ENCODE assay signal across 27 mouse cellular contexts in the genomic region with DNA sequence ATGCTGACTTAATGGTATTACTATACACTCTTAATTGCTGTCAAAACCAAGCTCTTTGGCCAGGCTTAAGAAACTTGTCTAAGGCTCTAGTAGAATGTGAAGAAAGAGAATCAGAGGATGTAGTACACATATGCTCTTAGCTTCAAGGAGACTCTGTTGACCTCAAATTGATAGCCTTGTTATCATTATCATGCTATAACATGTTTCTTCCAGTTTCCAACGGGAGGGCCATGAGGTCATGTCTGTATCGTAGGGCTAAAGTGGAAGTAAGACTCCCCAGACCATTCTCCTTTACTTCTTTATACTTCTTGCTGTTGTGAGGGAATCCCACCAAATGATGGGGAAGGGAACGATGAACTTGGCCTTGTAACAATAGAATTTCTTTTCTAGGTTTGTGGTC.
DNase-seq lines count a peak whose midpoint lies in the region; ATAC-seq and TF ChIP-seq lines count a peak whose summit lies in the region.
"Had no signal": no experiment of that assay in that cellular context is flagged by ENCODE, and none has a peak within 500 bp of the region (broad histone marks: within the 10 kb centered on the region; RNA-seq: fewer than 3 reads in every experiment).

No protein-coding gene starts in this region.

- TF ChIP-seq EP300 in liver, postnatal 0 days (IDR thresholded peaks at IDR 0.05; ENCODE audit: low read depth), result no peak

- H3K27ac ChIP-seq in liver, embryonic 13.5 days, result no peak overlapping the region
- H3K27ac ChIP-seq in liver, embryonic 11.5 days (ENCODE audit: low read depth, low read length), result no peak overlapping the region
- H3K27ac ChIP-seq in liver, embryonic 16.5 days (ENCODE audit: low read length), result no peak overlapping the region
- no peak overlapping the region for H3K27ac ChIP-seq in liver, postnatal 0 days (ENCODE audit: low read depth)
- H3K27ac ChIP-seq in hindbrain, embryonic 12.5 days, result no peak overlapping the region
- H3K27ac ChIP-seq: embryonic facial prominence, embryonic 10.5 days; embryonic facial prominence, embryonic 12.5 days; forebrain, embryonic 13.5 days; forebrain, embryonic 15.5 days had no signal

- H3K4me3 ChIP-seq in liver, embryonic 13.5 days (replicated peaks), result no peak overlapping the region
- no peak overlapping the region for H3K4me3 ChIP-seq in liver, embryonic 11.5 days (ENCODE audit: low read depth, low read length)
- H3K4me3 ChIP-seq in liver, embryonic 16.5 days (ENCODE audit: low read depth, low read length), result no peak overlapping the region
- H3K4me3 ChIP-seq in liver, postnatal 0 days (ENCODE audit: low read depth, low read length), result no peak overlapping the region
- H3K4me3 ChIP-seq in hindbrain, embryonic 12.5 days, result no peak overlapping the region
- H3K4me3 ChIP-seq: embryonic facial prominence, embryonic 10.5 days; embryonic facial prominence, embryonic 12.5 days; erythroblast, embryonic 14.5 days; forebrain, embryonic 13.5 days; forebrain, embryonic 15.5 days had no signal

- no peaks in the 10 kb centered on the region for H3K27me3 ChIP-seq in liver, embryonic 13.5 days
- no peaks in the 10 kb centered on the region for H3K27me3 ChIP-seq in liver, embryonic 11.5 days (replicated peaks; ENCODE audit: control insufficient read depth, insufficient read depth, low read length)
- no peaks in the 10 kb centered on the region for H3K27me3 ChIP-seq in liver, embryonic 16.5 days (ENCODE audit: control insufficient read depth, insufficient read depth, low read depth, low read length)
- H3K27me3 ChIP-seq in liver, postnatal 0 days (ENCODE audit: insufficient read depth, low read length), result no peaks in the 10 kb centered on the region
- H3K27me3 ChIP-seq in hindbrain, embryonic 12.5 days, result no peaks in the 10 kb centered on the region
- H3K27me3 ChIP-seq: CH12.LX; embryonic facial prominence, embryonic 12.5 days; forebrain, embryonic 13.5 days; forebrain, embryonic 15.5 days had no signal

- 45% methylated on average over 3 of the region's 3 CpGs for WGBS in liver, embryonic 13.5 days (ENCODE audit: insufficient replicate concordance)
- 64% methylated on average over 3 of the region's 3 CpGs for WGBS in liver, embryonic 11.5 days
- 50% methylated on average over 3 of the region's 3 CpGs for whole genome bisulfite sequencing in liver, embryonic 16.5 days (ENCODE audit: insufficient replicate concordance)
- WGBS in liver, postnatal 0 days (ENCODE audit: insufficient replicate concordance), result 58% methylated on average over 3 of the region's 3 CpGs
- 96% methylated on average over 3 of the region's 3 CpGs for WGBS in hindbrain, embryonic 12.5 days

- H3K4me2 ChIP-seq in liver, embryonic 13.5 days, result no peak overlapping the region
- H3K4me2 ChIP-seq in liver, embryonic 11.5 days, result no peak overlapping the region
- H3K4me2 ChIP-seq in liver, embryonic 16.5 days (ENCODE audit: low read depth, low read length), result no peak overlapping the region
- no peak overlapping the region for H3K4me2 ChIP-seq in liver, postnatal 0 days (ENCODE audit: low read depth, low read length)
- H3K4me2 ChIP-seq in hindbrain, embryonic 12.5 days (replicated peaks), result no peak overlapping the region
- H3K4me2 ChIP-seq: embryonic facial prominence, embryonic 12.5 days; forebrain, embryonic 13.5 days; forebrain, embryonic 15.5 days had no signal

- no peak for TF ChIP-seq CTCF in liver, postnatal 0 days (IDR thresholded peaks at IDR 0.05; ENCODE audit: low read depth)

- 0 out of 2 replicates have a peak, but pooled peaks have one; percentile 45 for ATAC-seq in liver, embryonic 13.5 days (ENCODE audit: low read depth)
- no peak for ATAC-seq in liver, embryonic 11.5 days (replicated peaks; ENCODE audit: low FRiP score)
- ATAC-seq in liver, embryonic 16.5 days (ENCODE audit: low read depth), result 0 out of 2 replicates have a peak, but pooled peaks have one; percentile 54
- ATAC-seq in liver, postnatal 0 days, result peak; percentile 25; the same call in 1 of the 2 replicates
- ATAC-seq in megakaryocyte-erythroid progenitor cell, adult 5-6 weeks (replicated peaks; ENCODE audit: low FRiP score, low TSS enrichment, poor library complexity, severe bottlenecking), result 0 out of 2 replicates have a peak, but pooled peaks have one; percentile 45
- no peak for ATAC-seq in hindbrain, embryonic 12.5 days (ENCODE audit: low FRiP score)
- ATAC-seq: activated CD4-positive, CD25-positive, alpha-beta regulatory T cell, adult 4 months; CD4-positive, CD25-positive, alpha-beta regulatory T cell, adult 4 months; forebrain, embryonic 13.5 days; forebrain, embryonic 15.5 days; Patski had no signal

- H3K9me3 ChIP-seq in liver, embryonic 13.5 days (replicated peaks), result no peaks in the 10 kb centered on the region
- no peaks in the 10 kb centered on the region for H3K9me3 ChIP-seq in liver, embryonic 11.5 days (ENCODE audit: control insufficient read depth, low read length)
- no peaks in the 10 kb centered on the region for H3K9me3 ChIP-seq in liver, embryonic 16.5 days (replicated peaks; ENCODE audit: control insufficient read depth, low read length)
- H3K9me3 ChIP-seq in liver, postnatal 0 days (ENCODE audit: low read length), result no peaks in the 10 kb centered on the region
- H3K9me3 ChIP-seq in hindbrain, embryonic 12.5 days (replicated peaks), result no peaks in the 10 kb centered on the region
- H3K9me3 ChIP-seq: embryonic facial prominence, embryonic 10.5 days; embryonic facial prominence, embryonic 12.5 days; forebrain, embryonic 13.5 days; forebrain, embryonic 15.5 days; G1E had no signal

- no peak overlapping the region for H3K9ac ChIP-seq in liver, embryonic 13.5 days
- no peak overlapping the region for H3K9ac ChIP-seq in liver, embryonic 11.5 days (ENCODE audit: low read depth, low read length)
- no peak overlapping the region for H3K9ac ChIP-seq in liver, embryonic 16.5 days (ENCODE audit: low read depth, low read length)
- H3K9ac ChIP-seq in liver, postnatal 0 days (replicated peaks), result no peak overlapping the region
- no peak overlapping the region for H3K9ac ChIP-seq in hindbrain, embryonic 12.5 days
- H3K9ac ChIP-seq: embryonic facial prominence, embryonic 12.5 days; forebrain, embryonic 13.5 days; forebrain, embryonic 15.5 days had no signal

- DNase-seq in liver, embryonic 13.5 days, result no peak
- no peak for DNase-seq in liver, embryonic 11.5 days (ENCODE audit: low spot score)
- no peak for DNase-seq in liver
- no peak for DNase-seq in liver, postnatal 0 days
- DNase-seq in frontal cortex, postnatal 14 days (ENCODE audit: low spot score in 2 of 2), result no peak
- DNase-seq: adrenal gland, adult 8-10 months; adrenal gland, postnatal 14 days; adrenal gland, postnatal 36 days; B cell, adult 2 months; cerebellum, adult 11-12 months; cerebellum, adult 2 months; cerebellum, adult 9-10 months; cerebellum, postnatal 10 days; cerebellum, postnatal 25 days had no signal

- H3K36me3 ChIP-seq in liver, embryonic 13.5 days, result no peaks in the 10 kb centered on the region
- H3K36me3 ChIP-seq in liver, embryonic 11.5 days (ENCODE audit: control insufficient read depth, insufficient read depth, low read length), result no peaks in the 10 kb centered on the region
- H3K36me3 ChIP-seq in liver, embryonic 16.5 days (ENCODE audit: control insufficient read depth, insufficient read depth), result no peaks in the 10 kb centered on the region
- no peaks in the 10 kb centered on the region for H3K36me3 ChIP-seq in liver, postnatal 0 days (replicated peaks; ENCODE audit: insufficient read depth, low read length)
- no peaks in the 10 kb centered on the region for H3K36me3 ChIP-seq in hindbrain, embryonic 12.5 days
- H3K36me3 ChIP-seq: embryonic facial prominence, embryonic 10.5 days; embryonic facial prominence, embryonic 12.5 days; forebrain, embryonic 15.5 days; G1E had no signal

- H3K4me1 ChIP-seq in liver, embryonic 13.5 days (replicated peaks), result peaks cover 26% of the 10 kb centered on the region
- peaks cover 9% of the 10 kb centered on the region; the same call in 1 of the 2 replicates for H3K4me1 ChIP-seq in liver, embryonic 11.5 days (replicated peaks; ENCODE audit: control insufficient read depth, insufficient read depth, low read length)
- H3K4me1 ChIP-seq in liver, embryonic 16.5 days (ENCODE audit: control insufficient read depth, low read depth, low read length), result peaks cover 4% of the 10 kb centered on the region; the same call in 1 of the 2 replicates
- no peaks in the 10 kb centered on the region for H3K4me1 ChIP-seq in liver, postnatal 0 days (ENCODE audit: insufficient read depth)
- no peaks in the 10 kb centered on the region for H3K4me1 ChIP-seq in hindbrain, embryonic 12.5 days
- H3K4me1 ChIP-seq: embryonic facial prominence, embryonic 10.5 days; embryonic facial prominence, embryonic 12.5 days; forebrain, embryonic 13.5 days; forebrain, embryonic 15.5 days had no signal

Comparison
In these comparisons a context has a peak if more than half of its experiments do, and no peak if none do; other contexts are left out.
1. ATAC-seq: peak in liver, embryonic 13.5 days (single experiment), liver, embryonic 16.5 days (single experiment), liver, postnatal 0 days (single experiment) and megakaryocyte-erythroid progenitor cell, adult 5-6 weeks (single experiment); none in liver, embryonic 11.5 days (single experiment) and hindbrain, embryonic 12.5 days (single experiment).